Mouse (Mus musculus): ENCODE measurements around the gene Nr1i2. TPM values are rescaled to one million over a fixed set of nuclear protein-coding genes. Genes with fewer than 3 reads are reported as not detected.

Gene Nr1i2
- total and polyA plus RNA-seq, 3 experiments = not detected

DNA sequence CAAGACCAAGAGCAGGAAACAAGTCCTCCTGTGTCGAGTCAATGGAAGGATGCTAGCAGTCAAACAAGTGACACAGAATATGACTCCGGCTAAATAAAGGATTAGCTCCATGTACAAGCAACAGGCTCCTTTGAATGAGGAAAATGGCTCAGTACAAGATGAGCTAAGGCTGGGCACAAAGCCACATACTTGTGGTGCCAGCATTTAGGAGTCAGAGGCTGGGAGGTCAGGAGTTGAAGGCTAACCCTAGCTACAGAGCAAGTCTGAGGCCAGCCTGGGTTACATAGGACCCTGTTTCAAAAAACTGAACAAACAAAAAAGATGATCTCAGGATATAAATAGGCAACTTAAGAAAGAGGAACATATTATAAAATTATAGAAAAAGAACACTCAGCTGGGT is 4.5 kb downstream of the Nr1i2 start:
- no peak for TF ChIP-seq GATA2 (IDR thresholded peaks at IDR 0.05; ENCODE audit: borderline replicate concordance, low read depth, low read length)
- TF ChIP-seq POLR2AphosphoS5 (IDR thresholded peaks at IDR 0.05; ENCODE audit: insufficient replicate concordance, low read depth, low read length) = no peak
- TF ChIP-seq GATA1 (IDR thresholded peaks at IDR 0.05; ENCODE audit: borderline replicate concordance, low read length) = no peak
- no peak for TF ChIP-seq TAL1 (conservative IDR thresholded peaks at IDR 0.05; ENCODE audit: low read depth, low read length)
- TF ChIP-seq CTCF (IDR thresholded peaks at IDR 0.05; ENCODE audit: low read depth, low read length) = no peak
- H3K9me3 ChIP-seq (replicated peaks) = no peaks in the 10 kb centered on the region
- H3K27me3 ChIP-seq (ENCODE audit: insufficient read depth, low read length) = peaks cover 23% of the 10 kb centered on the region
- no peak for ATAC-seq (ENCODE audit: extremely low read depth, insufficient number of reproducible peaks, low FRiP score, poor library complexity, severe bottlenecking)
- H3K4me3 ChIP-seq (ENCODE audit: low read depth, low read length) = no peak overlapping the region
- no peaks in the 10 kb centered on the region for H3K36me3 ChIP-seq (replicated peaks)
- no peak for DNase-seq (ENCODE audit: low spot score)
- no peaks in the 10 kb centered on the region for H3K4me1 ChIP-seq (ENCODE audit: insufficient read depth, low read depth, low read length)

DNA sequence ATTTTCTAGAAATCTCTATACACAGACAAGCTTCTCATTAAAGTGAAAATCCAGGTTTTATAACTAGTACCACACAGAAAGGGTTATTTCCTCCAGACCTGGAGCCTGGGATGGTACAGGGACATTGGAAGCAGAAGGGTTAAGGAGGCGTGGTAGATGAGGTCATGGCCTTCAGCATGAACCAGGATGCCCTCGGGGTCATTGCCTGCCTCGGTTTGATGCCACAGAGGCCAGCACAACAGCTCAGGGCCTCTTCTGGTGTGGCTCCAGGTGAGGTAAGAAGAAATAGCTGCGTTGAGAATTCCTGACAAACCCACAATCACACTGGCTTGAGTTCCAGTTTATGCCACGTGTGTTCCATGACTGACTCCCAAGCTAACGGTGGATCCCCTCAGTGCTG is 5.8 kb downstream of the Nr1i2 start:
- ATAC-seq (ENCODE audit: extremely low read depth, insufficient number of reproducible peaks, low FRiP score, poor library complexity, severe bottlenecking) = no peak

DNA sequence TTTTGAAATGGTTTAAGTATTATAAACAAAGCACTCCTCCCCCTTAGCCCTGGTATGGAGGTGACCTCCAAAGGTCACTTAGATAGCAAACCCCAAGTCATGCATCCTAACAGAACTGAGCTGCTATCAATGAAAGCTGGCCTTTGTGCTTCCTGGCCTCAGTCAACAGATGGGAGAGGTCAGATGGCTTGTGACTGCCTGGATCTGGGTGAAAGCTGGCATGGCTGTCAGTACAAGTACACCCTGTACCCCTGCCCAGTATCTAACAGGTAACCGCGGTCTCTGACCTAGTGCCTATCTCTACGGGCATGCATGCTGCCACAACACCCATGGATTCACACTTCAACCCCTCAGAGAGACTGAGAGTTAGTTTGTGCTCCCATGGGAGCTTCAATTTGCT is 6.9 kb downstream of the Nr1i2 start:
- ATAC-seq (ENCODE audit: extremely low read depth, insufficient number of reproducible peaks, low FRiP score, poor library complexity, severe bottlenecking) = no peak
- H3K4me3 ChIP-seq (ENCODE audit: low read depth, low read length) = no peak overlapping the region

More for the DNA sequence above, 5.8 kb downstream of the Nr1i2 start:
- H3K4me3 ChIP-seq (ENCODE audit: low read depth, low read length) = no peak overlapping the region
- DNase-seq (ENCODE audit: low spot score) = no peak
- no peaks in the 10 kb centered on the region for H3K4me1 ChIP-seq (ENCODE audit: insufficient read depth, low read depth, low read length)
- TF ChIP-seq TAL1 (conservative IDR thresholded peaks at IDR 0.05; ENCODE audit: low read depth, low read length) = no peak
- TF ChIP-seq POLR2AphosphoS5 (IDR thresholded peaks at IDR 0.05; ENCODE audit: insufficient replicate concordance, low read depth, low read length) = no peak
- no peak for TF ChIP-seq CTCF (IDR thresholded peaks at IDR 0.05; ENCODE audit: low read depth, low read length)
- no peak for TF ChIP-seq GATA2 (IDR thresholded peaks at IDR 0.05; ENCODE audit: borderline replicate concordance, low read depth, low read length)
- no peak for TF ChIP-seq GATA1 (IDR thresholded peaks at IDR 0.05; ENCODE audit: borderline replicate concordance, low read length)
- no peaks in the 10 kb centered on the region for H3K9me3 ChIP-seq (replicated peaks)
- H3K36me3 ChIP-seq (replicated peaks) = no peaks in the 10 kb centered on the region
- peaks cover 15% of the 10 kb centered on the region for H3K27me3 ChIP-seq (ENCODE audit: insufficient read depth, low read length)

DNA sequence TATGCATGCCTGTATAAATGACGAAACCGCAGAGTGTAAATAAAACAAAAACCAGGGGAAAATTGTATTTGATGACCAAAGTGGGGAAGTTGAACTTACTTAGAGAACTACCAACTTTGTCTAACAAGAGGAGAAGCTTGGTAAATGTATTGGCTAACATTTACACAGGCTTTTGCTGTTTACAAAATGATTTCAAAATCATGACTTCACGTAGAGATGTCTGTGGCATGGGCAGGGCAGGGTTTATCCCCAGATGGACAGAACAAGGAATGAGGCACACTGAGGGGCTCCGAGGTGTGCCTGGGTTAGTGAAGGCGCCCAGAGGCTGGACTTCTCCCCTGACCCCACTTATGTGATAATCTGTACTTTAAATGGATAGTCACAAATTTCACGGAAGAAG is 7.3 kb downstream of the Nr1i2 start:
- no peaks in the 10 kb centered on the region for H3K9me3 ChIP-seq (replicated peaks)
- peaks cover 12% of the 10 kb centered on the region for H3K27me3 ChIP-seq (ENCODE audit: insufficient read depth, low read length)

More for the DNA sequence above, 6.9 kb downstream of the Nr1i2 start:
- no peak for DNase-seq (ENCODE audit: low spot score)
- H3K9me3 ChIP-seq (replicated peaks) = no peaks in the 10 kb centered on the region
- H3K4me1 ChIP-seq (ENCODE audit: insufficient read depth, low read depth, low read length) = no peaks in the 10 kb centered on the region
- TF ChIP-seq GATA2 (IDR thresholded peaks at IDR 0.05; ENCODE audit: borderline replicate concordance, low read depth, low read length) = no peak
- no peak for TF ChIP-seq POLR2AphosphoS5 (IDR thresholded peaks at IDR 0.05; ENCODE audit: insufficient replicate concordance, low read depth, low read length)
- no peak for TF ChIP-seq GATA1 (IDR thresholded peaks at IDR 0.05; ENCODE audit: borderline replicate concordance, low read length)
- TF ChIP-seq CTCF (IDR thresholded peaks at IDR 0.05; ENCODE audit: low read depth, low read length) = no peak
- no peak for TF ChIP-seq TAL1 (conservative IDR thresholded peaks at IDR 0.05; ENCODE audit: low read depth, low read length)
- H3K27me3 ChIP-seq (ENCODE audit: insufficient read depth, low read length) = peaks cover 12% of the 10 kb centered on the region
- H3K36me3 ChIP-seq (replicated peaks) = no peaks in the 10 kb centered on the region

DNA sequence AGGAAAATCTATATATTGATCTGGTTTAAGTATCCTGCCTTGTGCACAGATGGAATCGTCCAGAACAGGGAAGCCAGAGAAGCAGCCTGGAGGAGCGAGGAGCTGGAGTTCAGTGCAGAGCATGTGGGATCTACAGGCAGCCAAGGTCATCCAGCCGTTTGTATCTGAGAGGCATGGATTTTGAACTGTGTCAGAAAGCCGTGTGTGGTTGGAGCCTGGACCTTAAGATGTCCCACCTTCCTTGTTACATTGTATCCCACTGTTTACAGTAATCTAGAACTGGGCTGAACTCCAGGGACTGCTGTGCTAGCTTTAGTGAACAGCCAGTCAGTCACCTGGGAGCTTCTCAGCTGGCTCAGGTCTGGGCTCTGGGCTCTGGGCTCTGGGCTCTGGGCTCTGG is 8.1 kb downstream of the Nr1i2 start:
- no peak for DNase-seq (ENCODE audit: low spot score)
- Histone ChIP-seq H3K36me3 (replicated peaks) (no peaks in the 10 kb centered on the region), H3K27me3 (ENCODE audit: insufficient read depth, low read length) (peaks cover 12% of the 10 kb centered on the region), H3K4me1 (ENCODE audit: insufficient read depth, low read depth, low read length) (no peaks in the 10 kb centered on the region), H3K4me3 (ENCODE audit: low read depth, low read length) (no peak overlapping the region), H3K9me3 (replicated peaks) (no peaks in the 10 kb centered on the region)
- ATAC-seq (ENCODE audit: extremely low read depth, insufficient number of reproducible peaks, low FRiP score, poor library complexity, severe bottlenecking) = no peak
- no peak for TF ChIP-seq POLR2AphosphoS5 (IDR thresholded peaks at IDR 0.05; ENCODE audit: insufficient replicate concordance, low read depth, low read length)
- TF ChIP-seq GATA2 (IDR thresholded peaks at IDR 0.05; ENCODE audit: borderline replicate concordance, low read depth, low read length) = no peak
- no peak for TF ChIP-seq CTCF (IDR thresholded peaks at IDR 0.05; ENCODE audit: low read depth, low read length)
- TF ChIP-seq TAL1 (conservative IDR thresholded peaks at IDR 0.05; ENCODE audit: low read depth, low read length) = no peak
- no peak for TF ChIP-seq GATA1 (IDR thresholded peaks at IDR 0.05; ENCODE audit: borderline replicate concordance, low read length)

More for the DNA sequence above, 7.3 kb downstream of the Nr1i2 start:
- DNase-seq (ENCODE audit: low spot score) (no peak), ATAC-seq (ENCODE audit: extremely low read depth, insufficient number of reproducible peaks, low FRiP score, poor library complexity, severe bottlenecking) (no peak)
- Histone ChIP-seq H3K36me3 (replicated peaks) (no peaks in the 10 kb centered on the region), H3K4me3 (ENCODE audit: low read depth, low read length) (no peak overlapping the region), H3K4me1 (ENCODE audit: insufficient read depth, low read depth, low read length) (no peaks in the 10 kb centered on the region)
- TF ChIP-seq POLR2AphosphoS5 (IDR thresholded peaks at IDR 0.05; ENCODE audit: insufficient replicate concordance, low read depth, low read length) (no peak), TAL1 (conservative IDR thresholded peaks at IDR 0.05; ENCODE audit: low read depth, low read length) (no peak), GATA2 (IDR thresholded peaks at IDR 0.05; ENCODE audit: borderline replicate concordance, low read depth, low read length) (no peak), GATA1 (IDR thresholded peaks at IDR 0.05; ENCODE audit: borderline replicate concordance, low read length) (no peak), CTCF (IDR thresholded peaks at IDR 0.05; ENCODE audit: low read depth, low read length) (no peak)

DNA sequence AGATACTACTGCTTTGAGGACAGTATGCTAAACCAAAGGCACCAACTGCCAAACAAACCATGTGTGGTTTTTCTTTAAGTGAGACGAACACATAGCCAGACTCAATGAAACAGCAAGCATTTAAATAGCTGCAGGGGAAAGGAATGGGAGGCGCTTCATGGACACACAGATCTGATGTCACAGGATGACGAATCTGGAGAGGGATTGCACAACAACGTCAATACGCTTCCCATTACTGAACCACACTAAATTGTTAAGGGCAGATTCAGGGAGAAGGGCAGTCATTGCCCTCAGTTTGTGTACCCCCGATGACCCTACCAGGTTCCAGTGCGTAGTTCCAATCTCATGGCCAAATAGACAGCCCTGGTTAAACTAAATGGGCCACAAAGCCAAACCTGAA is 8.8 kb downstream of the Nr1i2 start:
- ATAC-seq (ENCODE audit: extremely low read depth, insufficient number of reproducible peaks, low FRiP score, poor library complexity, severe bottlenecking) (no peak), DNase-seq (ENCODE audit: low spot score) (no peak)
- peaks cover 10% of the 10 kb centered on the region for H3K27me3 ChIP-seq (ENCODE audit: insufficient read depth, low read length)
- TF ChIP-seq TAL1 (conservative IDR thresholded peaks at IDR 0.05; ENCODE audit: low read depth, low read length) (no peak), GATA1 (IDR thresholded peaks at IDR 0.05; ENCODE audit: borderline replicate concordance, low read length) (no peak)
- H3K36me3 ChIP-seq (replicated peaks) = no peaks in the 10 kb centered on the region
- no peak overlapping the region for H3K4me3 ChIP-seq (ENCODE audit: low read depth, low read length)
- no peaks in the 10 kb centered on the region for H3K9me3 ChIP-seq (replicated peaks)
- H3K4me1 ChIP-seq (ENCODE audit: insufficient read depth, low read depth, low read length) = no peaks in the 10 kb centered on the region

DNA sequence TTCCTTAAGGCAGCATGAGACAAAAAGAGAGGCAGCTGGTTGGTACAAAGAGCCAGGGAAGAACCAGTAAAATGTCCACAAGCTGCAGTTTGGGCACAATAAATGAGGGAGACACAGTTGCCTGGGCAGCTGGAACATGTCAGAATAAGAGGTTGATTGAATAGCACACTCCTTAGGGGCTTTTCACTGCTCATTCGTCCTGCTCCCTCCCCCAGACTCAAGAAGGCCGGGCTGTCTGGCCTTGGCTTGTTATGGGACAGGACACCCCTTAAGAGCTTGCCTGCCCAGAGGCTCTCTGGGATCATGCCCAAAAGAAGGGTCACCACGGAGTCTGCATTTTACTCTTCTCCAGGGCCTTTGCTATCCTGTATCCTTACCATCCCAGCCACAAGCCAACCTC is 11.3 kb downstream of the Nr1i2 start:
- ATAC-seq (ENCODE audit: extremely low read depth, insufficient number of reproducible peaks, low FRiP score, poor library complexity, severe bottlenecking) (no peak), DNase-seq (ENCODE audit: low spot score) (no peak)
- Histone ChIP-seq H3K36me3 (replicated peaks) (no peaks in the 10 kb centered on the region), H3K4me3 (ENCODE audit: low read depth, low read length) (no peak overlapping the region), H3K9me3 (replicated peaks) (no peaks in the 10 kb centered on the region), H3K27me3 (ENCODE audit: insufficient read depth, low read length) (peaks cover 11% of the 10 kb centered on the region), H3K4me1 (ENCODE audit: insufficient read depth, low read depth, low read length) (no peaks in the 10 kb centered on the region)
- no peak for TF ChIP-seq GATA2 (IDR thresholded peaks at IDR 0.05; ENCODE audit: borderline replicate concordance, low read depth, low read length)
- no peak for TF ChIP-seq TAL1 (conservative IDR thresholded peaks at IDR 0.05; ENCODE audit: low read depth, low read length)
- no peak for TF ChIP-seq CTCF (IDR thresholded peaks at IDR 0.05; ENCODE audit: low read depth, low read length)
- no peak for TF ChIP-seq GATA1 (IDR thresholded peaks at IDR 0.05; ENCODE audit: borderline replicate concordance, low read length)
- no peak for TF ChIP-seq POLR2AphosphoS5 (IDR thresholded peaks at IDR 0.05; ENCODE audit: insufficient replicate concordance, low read depth, low read length)
